Mouse (Mus musculus): ENCODE data around the gene Gstcd. TPM values are rescaled to one million over a fixed set of nuclear protein-coding genes. Genes with fewer than 3 reads are reported as not detected.

Gstcd gene
- total and polyA plus RNA-seq, 2 experiments, result 1.2 to 2.1 TPM

- no peak overlapping the region for H3K9ac ChIP-seq (ENCODE audit: low read depth, low read length)
- H3K79me2 ChIP-seq (ENCODE audit: control insufficient read depth, insufficient read depth, low read length), result no peaks in the 10 kb centered on the region
- H3K27me3 ChIP-seq (ENCODE audit: control insufficient read depth, insufficient read depth, low read length), result no peaks in the 10 kb centered on the region
- TF ChIP-seq CTCF (IDR thresholded peaks at IDR 0.05; ENCODE audit: low read depth, low read length) (no peak), POLR2A (IDR thresholded peaks at IDR 0.05; ENCODE audit: extremely low read depth, insufficient read depth, low read length) (no peak)
- H3K36me3 ChIP-seq (ENCODE audit: control insufficient read depth, insufficient read depth, low read length), result no peaks in the 10 kb centered on the region
- peak; percentile 95 for DNase-seq (ENCODE audit: extremely low read depth, low read depth, low spot score)
- 25% methylated on average over 4 of the region's 4 CpGs for WGBS
- no peak overlapping the region for H3K4me3 ChIP-seq (ENCODE audit: insufficient read depth, low read depth, low read length)
- H3K4me1 ChIP-seq (ENCODE audit: control insufficient read depth, insufficient read depth, low read length), result peaks cover 2% of the 10 kb centered on the region; the same call in 1 of the 2 replicates
- no peak overlapping the region for H3K27ac ChIP-seq (replicated peaks; ENCODE audit: insufficient read depth, low read depth, low read length)
Observed at GRCm38 (mm10) chr3:133007250-133007649, 84.6 kb downstream of the Gstcd start.

- no peaks in the 10 kb centered on the region for H3K79me2 ChIP-seq (ENCODE audit: control insufficient read depth, insufficient read depth, low read length)
- no peak overlapping the region for H3K4me3 ChIP-seq (ENCODE audit: insufficient read depth, low read depth, low read length)
- WGBS, result 95% methylated on average over 9 of the region's 9 CpGs
- no peak overlapping the region for H3K27ac ChIP-seq (replicated peaks; ENCODE audit: insufficient read depth, low read depth, low read length)
- H3K27me3 ChIP-seq (ENCODE audit: control insufficient read depth, insufficient read depth, low read length), result no peaks in the 10 kb centered on the region
- H3K36me3 ChIP-seq (ENCODE audit: control insufficient read depth, insufficient read depth, low read length), result peaks cover 2% of the 10 kb centered on the region; the same call in 1 of the 2 replicates
- no peak overlapping the region for H3K9ac ChIP-seq (ENCODE audit: low read depth, low read length)
- DNase-seq (ENCODE audit: extremely low read depth, low read depth, low spot score), result no peak
- TF ChIP-seq CTCF (IDR thresholded peaks at IDR 0.05; ENCODE audit: low read depth, low read length), result no peak
- no peak for TF ChIP-seq POLR2A (IDR thresholded peaks at IDR 0.05; ENCODE audit: extremely low read depth, insufficient read depth, low read length)
- H3K4me1 ChIP-seq (ENCODE audit: control insufficient read depth, insufficient read depth, low read length), result no peaks in the 10 kb centered on the region
Observed at GRCm38 (mm10) chr3:132996299-132996698, 95.5 kb downstream of the Gstcd start.

- H3K4me1 ChIP-seq (ENCODE audit: control insufficient read depth, insufficient read depth, low read length), result no peaks in the 10 kb centered on the region
- no peak for TF ChIP-seq POLR2A (IDR thresholded peaks at IDR 0.05; ENCODE audit: extremely low read depth, insufficient read depth, low read length)
- TF ChIP-seq CTCF (IDR thresholded peaks at IDR 0.05; ENCODE audit: low read depth, low read length), result no peak
- no peaks in the 10 kb centered on the region for H3K79me2 ChIP-seq (ENCODE audit: control insufficient read depth, insufficient read depth, low read length)
- 97% methylated on average over 3 of the region's 3 CpGs for WGBS
- no peak overlapping the region for H3K9ac ChIP-seq (ENCODE audit: low read depth, low read length)
- peaks cover 2% of the 10 kb centered on the region; the same call in 1 of the 2 replicates for H3K36me3 ChIP-seq (ENCODE audit: control insufficient read depth, insufficient read depth, low read length)
- H3K4me3 ChIP-seq (ENCODE audit: insufficient read depth, low read depth, low read length), result no peak overlapping the region
- H3K27me3 ChIP-seq (ENCODE audit: control insufficient read depth, insufficient read depth, low read length), result no peaks in the 10 kb centered on the region
- DNase-seq (ENCODE audit: extremely low read depth, low read depth, low spot score), result no peak
- no peak overlapping the region for H3K27ac ChIP-seq (replicated peaks; ENCODE audit: insufficient read depth, low read depth, low read length)
Observed at GRCm38 (mm10) chr3:132995904-132996267, 95.9 kb downstream of the Gstcd start.

GRCm38 (mm10) chr3:132995172-132995903, 96.5 kb downstream of the Gstcd start:
- no peaks in the 10 kb centered on the region for H3K4me1 ChIP-seq (ENCODE audit: control insufficient read depth, insufficient read depth, low read length)
- no peak overlapping the region for H3K27ac ChIP-seq (replicated peaks; ENCODE audit: insufficient read depth, low read depth, low read length)
- no peak for DNase-seq (ENCODE audit: extremely low read depth, low read depth, low spot score)
- TF ChIP-seq POLR2A (IDR thresholded peaks at IDR 0.05; ENCODE audit: extremely low read depth, insufficient read depth, low read length), result no peak
- TF ChIP-seq CTCF (IDR thresholded peaks at IDR 0.05; ENCODE audit: low read depth, low read length), result no peak
- H3K79me2 ChIP-seq (ENCODE audit: control insufficient read depth, insufficient read depth, low read length), result no peaks in the 10 kb centered on the region
- H3K4me3 ChIP-seq (ENCODE audit: insufficient read depth, low read depth, low read length), result no peak overlapping the region
- 89% methylated on average over 7 of the region's 7 CpGs for WGBS
- peaks cover 2% of the 10 kb centered on the region; the same call in 1 of the 2 replicates for H3K36me3 ChIP-seq (ENCODE audit: control insufficient read depth, insufficient read depth, low read length)
- no peaks in the 10 kb centered on the region for H3K27me3 ChIP-seq (ENCODE audit: control insufficient read depth, insufficient read depth, low read length)
- H3K9ac ChIP-seq (ENCODE audit: low read depth, low read length), result no peak overlapping the region

GRCm38 (mm10) chr3:132986188-132986587, 105.6 kb downstream of the Gstcd start:
- H3K4me3 ChIP-seq (ENCODE audit: insufficient read depth, low read depth, low read length), result no peak overlapping the region
- DNase-seq (ENCODE audit: extremely low read depth, low read depth, low spot score), result no peak
- no peak overlapping the region for H3K9ac ChIP-seq (ENCODE audit: low read depth, low read length)
- H3K4me1 ChIP-seq (ENCODE audit: control insufficient read depth, insufficient read depth, low read length), result no peaks in the 10 kb centered on the region
- H3K36me3 ChIP-seq (ENCODE audit: control insufficient read depth, insufficient read depth, low read length), result no peaks in the 10 kb centered on the region; the same call in 1 of the 2 replicates
- H3K27me3 ChIP-seq (ENCODE audit: control insufficient read depth, insufficient read depth, low read length), result no peaks in the 10 kb centered on the region
- no peak for TF ChIP-seq POLR2A (IDR thresholded peaks at IDR 0.05; ENCODE audit: extremely low read depth, insufficient read depth, low read length)
- TF ChIP-seq CTCF (IDR thresholded peaks at IDR 0.05; ENCODE audit: low read depth, low read length), result no peak
- H3K79me2 ChIP-seq (ENCODE audit: control insufficient read depth, insufficient read depth, low read length), result no peaks in the 10 kb centered on the region
- H3K27ac ChIP-seq (replicated peaks; ENCODE audit: insufficient read depth, low read depth, low read length), result no peak overlapping the region
- WGBS, result 97% methylated on average over 5 of the region's 5 CpGs

GRCm38 (mm10) chr3:132983845-132984485, 107.9 kb downstream of the Gstcd start:
- no peaks in the 10 kb centered on the region; the same call in 1 of the 2 replicates for H3K36me3 ChIP-seq (ENCODE audit: control insufficient read depth, insufficient read depth, low read length)
- no peak for DNase-seq (ENCODE audit: extremely low read depth, low read depth, low spot score)
- 75% methylated on average over 4 of the region's 4 CpGs for WGBS

More at GRCm38 (mm10) chr3:132983845-132984485, 107.9 kb downstream of the Gstcd start:
- Histone ChIP-seq H3K4me1 (ENCODE audit: control insufficient read depth, insufficient read depth, low read length) (no peaks in the 10 kb centered on the region), H3K27me3 (ENCODE audit: control insufficient read depth, insufficient read depth, low read length) (no peaks in the 10 kb centered on the region), H3K9ac (ENCODE audit: low read depth, low read length) (no peak overlapping the region), H3K27ac (replicated peaks; ENCODE audit: insufficient read depth, low read depth, low read length) (no peak overlapping the region), H3K79me2 (ENCODE audit: control insufficient read depth, insufficient read depth, low read length) (no peaks in the 10 kb centered on the region), H3K4me3 (ENCODE audit: insufficient read depth, low read depth, low read length) (no peak overlapping the region)
- TF ChIP-seq POLR2A (IDR thresholded peaks at IDR 0.05; ENCODE audit: extremely low read depth, insufficient read depth, low read length) (no peak), CTCF (IDR thresholded peaks at IDR 0.05; ENCODE audit: low read depth, low read length) (no peak)

All from liver, adult 2 months (tissue).